Mouse (Mus musculus): ENCODE results near the gene Naga.

DNA sequence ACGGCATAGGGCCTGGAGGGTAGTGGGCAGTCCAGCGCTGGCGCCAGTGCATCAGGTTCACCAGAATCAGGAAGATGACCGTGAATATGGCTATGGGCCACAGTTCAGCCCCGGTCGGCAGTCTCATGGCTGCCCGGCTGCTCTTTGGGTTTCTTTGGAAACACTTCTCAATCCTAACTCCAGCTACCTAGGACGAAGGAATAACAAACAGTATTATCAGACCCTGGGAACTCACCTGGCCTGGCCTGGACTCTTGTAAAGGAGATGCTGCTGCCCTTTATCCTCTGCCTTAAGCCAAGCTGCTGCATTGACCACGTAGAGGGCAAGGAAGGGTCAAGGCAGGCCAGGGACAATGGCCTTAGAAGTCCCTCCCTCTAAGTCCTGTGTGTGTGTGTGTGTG, 37.1 kb upstream of the Naga start:
- TF ChIP-seq CTCF (IDR thresholded peaks at IDR 0.05; ENCODE audit: borderline replicate concordance, control insufficient read depth, extremely low read depth, insufficient read depth, low read length, poor library complexity) (no peak), POLR2A (IDR thresholded peaks at IDR 0.05; ENCODE audit: control insufficient read depth, extremely low read depth, insufficient read depth, low read length, poor library complexity) (no peak)
